Mouse (Mus musculus) olfactory bulb, adult 2 months (tissue): ENCODE results near the gene Ccdc36.

Source experiments
- CTCF ChIP-seq: fragments of 200-500 bp; IDR thresholded peaks from 2 replicates; pipeline ENCODE4 v1.5.1; 2012; ENCODE audit warnings: low read depth, mild to moderate bottlenecking, low read length, moderate library complexity; ENCODE audit not compliant: insufficient read depth
- POLR2A ChIP-seq: fragments of 200-500 bp; IDR thresholded peaks from 2 replicates; pipeline ENCODE4 v1.6.1; 2012; ENCODE audit warnings: mild to moderate bottlenecking, low read depth, low read length, moderate library complexity; ENCODE audit not compliant: insufficient read depth

- TF ChIP-seq CTCF (no peak), POLR2A (no peak)
These were observed 28.7 kb upstream of the Ccdc36 start for GRCm38 (mm10) chr9:108456953-108457352.
